Mouse (Mus musculus): ENCODE measurements around the gene Ctso. TPM values are rescaled to one million over a fixed set of nuclear protein-coding genes. Genes with fewer than 3 reads are reported as not detected.

Gene Ctso
- polyA plus RNA-seq, 1 experiment = 2.9 TPM

DNA sequence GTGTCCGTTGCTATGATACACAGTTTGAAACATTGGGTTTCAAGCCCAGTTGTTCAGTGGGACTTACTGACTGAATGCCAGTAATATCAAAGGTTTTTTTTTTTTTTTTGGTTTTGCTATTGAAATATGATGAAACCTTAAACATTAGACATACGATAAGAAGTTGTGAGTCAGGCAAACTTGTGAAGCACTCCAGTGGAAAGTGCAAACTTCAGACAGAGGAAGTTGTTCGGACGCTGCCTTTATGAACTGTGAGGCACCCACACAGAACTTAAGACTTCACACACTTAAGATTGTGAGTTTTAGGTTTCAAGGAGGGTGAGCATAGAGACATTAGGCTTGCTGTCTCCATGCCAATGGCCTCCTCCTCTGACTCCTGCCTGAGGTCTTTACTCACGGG is 49.2 kb downstream of the Ctso start:
- TF ChIP-seq MAX (IDR thresholded peaks at IDR 0.05; ENCODE audit: low read depth) = no peak
- TF ChIP-seq SRF (IDR thresholded peaks at IDR 0.05; ENCODE audit: control insufficient read depth, insufficient read length, low read depth) = no peak
- TF ChIP-seq CEBPB (IDR thresholded peaks at IDR 0.05; ENCODE audit: insufficient read depth, poor library complexity, severe bottlenecking) = no peak
- TF ChIP-seq MYOG (IDR thresholded peaks at IDR 0.05; ENCODE audit: control insufficient read depth in 1 of 3, insufficient read depth in 1 of 3, insufficient read length in 2 of 3, low read depth in 2 of 3) = no peak
- TF ChIP-seq POLR2AphosphoS2 (IDR thresholded peaks at IDR 0.05; ENCODE audit: insufficient read length, low read depth) = no peak
- no peak for TF ChIP-seq REST (IDR thresholded peaks at IDR 0.05; ENCODE audit: insufficient read depth, insufficient read length)
- TF ChIP-seq USF1 (IDR thresholded peaks at IDR 0.05; ENCODE audit: low read depth) = no peak
- no peaks in the 10 kb centered on the region for H3K79me2 ChIP-seq (ENCODE audit: control insufficient read depth, insufficient read depth)
- H3K4me3 ChIP-seq = no peak overlapping the region
- no peaks in the 10 kb centered on the region for H3K27me3 ChIP-seq (ENCODE audit: control insufficient read depth, insufficient read depth, insufficient read length)
- no peak overlapping the region for H3K4me2 ChIP-seq (ENCODE audit: low read depth)
- no peak overlapping the region for H3ac ChIP-seq (ENCODE audit: control insufficient read depth, insufficient read length)
- no peaks in the 10 kb centered on the region for H3K36me3 ChIP-seq (ENCODE audit: control insufficient read depth, insufficient read depth)

DNA sequence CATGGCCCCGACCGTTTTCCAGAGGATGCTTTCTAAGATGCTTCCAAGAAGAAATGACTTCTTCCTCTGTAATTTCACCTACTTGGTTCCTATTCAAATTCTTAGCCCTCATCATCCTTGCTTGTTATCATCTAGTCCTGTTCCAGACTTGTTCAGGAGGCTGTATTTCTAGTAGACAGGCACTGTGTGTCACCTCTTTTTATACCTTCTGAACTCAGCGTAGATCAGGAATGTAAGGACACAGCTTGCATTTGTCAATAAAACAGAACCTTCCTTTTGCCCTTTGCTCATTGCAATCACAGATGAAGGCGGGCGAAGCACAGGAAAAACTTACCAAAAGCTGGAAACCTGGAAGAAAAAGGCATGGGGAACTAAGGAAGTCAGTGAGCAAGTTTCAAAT is 49.6 kb downstream of the Ctso start, which contains the start of gene Asic5:
Gene Asic5, plus strand, starts transcription at position 301 of the 400 bp plus-strand sequence.
- H3K4me2 ChIP-seq (ENCODE audit: low read depth) = no peak within 1 kb of the TSS
- TF ChIP-seq CEBPB (IDR thresholded peaks at IDR 0.05; ENCODE audit: insufficient read depth, poor library complexity, severe bottlenecking) (no peak), POLR2AphosphoS2 (IDR thresholded peaks at IDR 0.05; ENCODE audit: insufficient read length, low read depth) (no peak)
- no peaks in the 10 kb centered on the region for H3K36me3 ChIP-seq (ENCODE audit: control insufficient read depth, insufficient read depth)
- H3K27me3 ChIP-seq (ENCODE audit: control insufficient read depth, insufficient read depth, insufficient read length) = no peaks in the 10 kb centered on the region
- H3ac ChIP-seq (ENCODE audit: control insufficient read depth, insufficient read length) = no peak within 1 kb of the TSS
- H3K79me2 ChIP-seq (ENCODE audit: control insufficient read depth, insufficient read depth) = no peaks in the 10 kb centered on the region
- no peak within 1 kb of the TSS for H3K4me3 ChIP-seq

DNA sequence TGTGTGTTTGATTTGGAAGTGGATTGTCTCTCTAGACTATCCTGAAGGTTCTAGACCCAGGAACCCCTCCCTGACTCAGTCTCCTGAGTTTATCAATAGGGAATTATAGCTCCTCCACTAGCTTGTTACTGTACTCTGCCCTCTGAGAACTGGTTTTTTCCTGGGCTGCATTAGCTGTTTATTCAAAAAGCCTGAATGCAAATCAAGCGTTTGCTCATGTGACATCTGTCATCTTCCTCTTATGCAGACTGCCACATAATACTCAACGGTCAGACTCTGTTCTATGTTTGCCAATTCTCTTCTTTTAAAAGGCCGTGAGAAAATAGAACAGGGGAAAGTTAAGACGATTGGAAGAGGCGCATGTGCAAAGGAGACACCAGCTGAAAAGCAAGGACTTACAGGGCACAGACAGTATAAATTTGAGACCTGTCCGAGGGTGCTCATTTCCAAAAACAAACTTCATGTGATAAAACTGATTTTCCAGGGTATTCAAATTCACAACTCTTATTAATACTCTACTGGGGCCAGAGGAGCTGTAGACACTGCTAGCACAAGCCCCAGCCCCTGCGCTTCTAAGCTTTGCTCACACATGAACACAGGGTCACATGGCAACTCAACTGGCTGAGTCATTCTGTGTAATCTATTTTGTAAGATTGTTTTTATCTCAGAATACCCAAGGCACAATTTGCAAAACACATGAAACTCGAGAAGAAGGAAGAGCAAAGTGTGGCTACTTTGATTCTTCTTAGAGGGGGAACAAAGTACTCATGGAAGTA is 50.9 kb downstream of the Ctso start:
- H3ac ChIP-seq (ENCODE audit: control insufficient read depth, insufficient read length) = no peak overlapping the region
- H3K27me3 ChIP-seq (ENCODE audit: control insufficient read depth, insufficient read depth, insufficient read length) = no peaks in the 10 kb centered on the region
- H3K4me2 ChIP-seq (ENCODE audit: low read depth) = no peak overlapping the region
- no peak overlapping the region for H3K4me3 ChIP-seq
- TF ChIP-seq SRF (IDR thresholded peaks at IDR 0.05; ENCODE audit: control insufficient read depth, insufficient read length, low read depth) (no peak), MYOD1 (IDR thresholded peaks at IDR 0.05; ENCODE audit: control insufficient read depth in 1 of 3, insufficient read length in 2 of 3, low read depth in 2 of 3) (no peak), USF1 (IDR thresholded peaks at IDR 0.05; ENCODE audit: low read depth) (no peak), E2F4 (IDR thresholded peaks at IDR 0.05; ENCODE audit: insufficient read depth) (no peak), TCF3 (IDR thresholded peaks at IDR 0.05; ENCODE audit: insufficient read length, low read depth) (no peak), REST (IDR thresholded peaks at IDR 0.05; ENCODE audit: insufficient read depth, insufficient read length) (no peak), TCF12 (IDR thresholded peaks at IDR 0.05; ENCODE audit: insufficient read depth, poor library complexity, severe bottlenecking) (no peak), POLR2A (IDR thresholded peaks at IDR 0.05; ENCODE audit: insufficient read length, low read depth) (no peak), MAX (IDR thresholded peaks at IDR 0.05; ENCODE audit: low read depth) (no peak), POLR2AphosphoS2 (IDR thresholded peaks at IDR 0.05; ENCODE audit: insufficient read length, low read depth) (no peak), MYOG (IDR thresholded peaks at IDR 0.05; ENCODE audit: control insufficient read depth in 1 of 3, insufficient read depth in 1 of 3, insufficient read length in 2 of 3, low read depth in 2 of 3) (no peak), CEBPB (IDR thresholded peaks at IDR 0.05; ENCODE audit: insufficient read depth, poor library complexity, severe bottlenecking) (no peak)
- H3K36me3 ChIP-seq (ENCODE audit: control insufficient read depth, insufficient read depth) = no peaks in the 10 kb centered on the region
- H3K79me2 ChIP-seq (ENCODE audit: control insufficient read depth, insufficient read depth) = no peaks in the 10 kb centered on the region

- Histone ChIP-seq H3K79me2 (ENCODE audit: control insufficient read depth, insufficient read depth) (no peaks in the 10 kb centered on the region), H3K4me3 (no peak overlapping the region), H3K36me3 (ENCODE audit: control insufficient read depth, insufficient read depth) (no peaks in the 10 kb centered on the region), H3ac (ENCODE audit: control insufficient read depth, insufficient read length) (no peak overlapping the region), H3K27me3 (ENCODE audit: control insufficient read depth, insufficient read depth, insufficient read length) (no peaks in the 10 kb centered on the region), H3K4me2 (ENCODE audit: low read depth) (no peak overlapping the region)
- TF ChIP-seq SRF (IDR thresholded peaks at IDR 0.05; ENCODE audit: control insufficient read depth, insufficient read length, low read depth) (no peak), MYOD1 (IDR thresholded peaks at IDR 0.05; ENCODE audit: control insufficient read depth in 1 of 3, insufficient read length in 2 of 3, low read depth in 2 of 3) (no peak), POLR2AphosphoS2 (IDR thresholded peaks at IDR 0.05; ENCODE audit: insufficient read length, low read depth) (no peak), MYOG (IDR thresholded peaks at IDR 0.05; ENCODE audit: control insufficient read depth in 1 of 3, insufficient read depth in 1 of 3, insufficient read length in 2 of 3, low read depth in 2 of 3) (no peak), MAX (IDR thresholded peaks at IDR 0.05; ENCODE audit: low read depth) (no peak), TCF12 (IDR thresholded peaks at IDR 0.05; ENCODE audit: insufficient read depth, poor library complexity, severe bottlenecking) (no peak), TCF3 (IDR thresholded peaks at IDR 0.05; ENCODE audit: insufficient read length, low read depth) (no peak), E2F4 (IDR thresholded peaks at IDR 0.05; ENCODE audit: insufficient read depth) (no peak), USF1 (IDR thresholded peaks at IDR 0.05; ENCODE audit: low read depth) (no peak), POLR2A (IDR thresholded peaks at IDR 0.05; ENCODE audit: insufficient read length, low read depth) (no peak), REST (IDR thresholded peaks at IDR 0.05; ENCODE audit: insufficient read depth, insufficient read length) (no peak), CEBPB (IDR thresholded peaks at IDR 0.05; ENCODE audit: insufficient read depth, poor library complexity, severe bottlenecking) (no peak)
Observed at GRCm38 (mm10) chr3:81985100-81985499, 52.7 kb downstream of the Ctso start.

DNA sequence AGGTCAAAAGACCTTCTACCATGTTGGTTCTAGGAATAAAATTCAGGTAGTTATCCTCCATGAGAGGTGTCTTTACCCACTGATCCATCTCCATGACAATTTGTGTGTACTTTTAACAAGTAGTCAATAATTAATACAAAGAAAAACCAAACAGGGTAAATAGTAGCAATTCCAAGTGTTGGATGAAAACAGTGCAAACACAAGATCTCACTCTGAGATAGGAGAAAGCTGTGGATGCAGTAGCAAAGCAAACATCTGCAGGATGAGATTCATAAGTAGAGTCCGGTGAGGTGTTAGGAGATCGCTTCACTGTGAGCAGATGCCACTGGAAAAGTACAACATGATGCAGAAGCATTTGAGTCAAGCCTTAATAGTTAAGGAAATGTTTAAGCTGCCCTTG is 53.7 kb downstream of the Ctso start:
- no peaks in the 10 kb centered on the region for H3K27me3 ChIP-seq (ENCODE audit: control insufficient read depth, insufficient read depth, insufficient read length)
- no peaks in the 10 kb centered on the region for H3K79me2 ChIP-seq (ENCODE audit: control insufficient read depth, insufficient read depth)
- no peak overlapping the region for H3K4me3 ChIP-seq
- H3K4me2 ChIP-seq (ENCODE audit: low read depth) = no peak overlapping the region
- H3ac ChIP-seq (ENCODE audit: control insufficient read depth, insufficient read length) = no peak overlapping the region
- TF ChIP-seq POLR2A (IDR thresholded peaks at IDR 0.05; ENCODE audit: insufficient read length, low read depth) = no peak
- TF ChIP-seq MYOD1 (IDR thresholded peaks at IDR 0.05; ENCODE audit: control insufficient read depth in 1 of 3, insufficient read length in 2 of 3, low read depth in 2 of 3) = no peak
- no peaks in the 10 kb centered on the region for H3K36me3 ChIP-seq (ENCODE audit: control insufficient read depth, insufficient read depth)

Measured in myocyte (in vitro differentiated cells).